Mouse (Mus musculus) hindbrain, embryonic 11.5 days (tissue): Measurements from ENCODE around the gene Tmem43. TPM values are rescaled to one million over a fixed set of nuclear protein-coding genes. Genes with fewer than 3 reads are reported as not detected.
A peak's percentile ranks its signal among the peaks of the same experiment; 100 is the strongest.

Source experiments
- ATAC-seq: fragments of 200-750 bp; cut with Nextera tagmentation; 2 replicates; pipeline ENCODE4 v1.8.0; 2017; ENCODE audit warnings: mild to moderate bottlenecking, moderate TSS enrichment, moderate library complexity; ENCODE audit not compliant: low FRiP score
- DNase-seq: peaks from one replicate; pipeline ENCODE4 v3.0.0-alpha.2; 2015; ENCODE audit warnings: low spot score
- H3K27ac ChIP-seq: fragments of 300-500 bp; sonication (generic); 2 replicates; pipeline ENCODE4 v1.5.1; 2014; ENCODE audit warnings: mild to moderate bottlenecking, low read depth, low read length
- H3K27me3 ChIP-seq: fragments of 300-500 bp; sonication (generic); 2 replicates; pipeline ENCODE4 v1.6.1; 2014; ENCODE audit warnings: mild to moderate bottlenecking, low read length, moderate library complexity, mixed read lengths; ENCODE audit not compliant: control insufficient read depth, insufficient read depth
- H3K36me3 ChIP-seq: fragments of 300-500 bp; sonication (generic); 2 replicates; pipeline ENCODE4 v1.6.1; 2014; ENCODE audit warnings: mild to moderate bottlenecking, low read length, moderate library complexity, mixed read lengths; ENCODE audit not compliant: control insufficient read depth, insufficient read depth
- H3K4me1 ChIP-seq: fragments of 300-500 bp; sonication (generic); replicated peaks from 2 replicates; pipeline ENCODE4 v1.6.1; 2014; ENCODE audit warnings: low read length, mixed read lengths; ENCODE audit not compliant: control insufficient read depth, insufficient read depth
- H3K4me2 ChIP-seq: fragments of 300-500 bp; sonication (generic); replicated peaks from 2 replicates; pipeline ENCODE4 v1.6.1; 2014; ENCODE audit warnings: mild to moderate bottlenecking, low read depth, low read length
- H3K4me3 ChIP-seq: fragments of 300-500 bp; sonication (generic); 2 replicates; pipeline ENCODE4 v1.5.1; 2014; ENCODE audit warnings: low read depth, low read length
- H3K9ac ChIP-seq: fragments of 300-500 bp; sonication (generic); 2 replicates; pipeline ENCODE4 v1.6.1; 2014; ENCODE audit warnings: low read depth, low read length
- H3K9me3 ChIP-seq: fragments of 300-500 bp; sonication (generic); 2 replicates; pipeline ENCODE4 v1.6.1; 2016; ENCODE audit warnings: low read length; ENCODE audit not compliant: control insufficient read depth
- WGBS: fragments of 180-500 bp; shearing (Covaris S2); extraction: QIAGEN DNeasy Blood & Tissue Kit; methylation state at CpG from one replicate; pipeline ENCODE4 v1.1.7; 2014; 5-methylcytosine and 5-hydroxymethylcytosine counted together
- polyA plus RNA-seq: library from polyadenylated mRNA; unstranded; fragments of >200 nt; fragmentation: Nextera tagmentation; extraction: Ambion mirVana; gene quantifications from 2 replicates; pipeline ENCODE4 v1.2.1, GENCODE M21; 2014

Tmem43 gene
- polyA plus RNA-seq, 1 experiment from 2014 or later: 53.1 TPM

DNA sequence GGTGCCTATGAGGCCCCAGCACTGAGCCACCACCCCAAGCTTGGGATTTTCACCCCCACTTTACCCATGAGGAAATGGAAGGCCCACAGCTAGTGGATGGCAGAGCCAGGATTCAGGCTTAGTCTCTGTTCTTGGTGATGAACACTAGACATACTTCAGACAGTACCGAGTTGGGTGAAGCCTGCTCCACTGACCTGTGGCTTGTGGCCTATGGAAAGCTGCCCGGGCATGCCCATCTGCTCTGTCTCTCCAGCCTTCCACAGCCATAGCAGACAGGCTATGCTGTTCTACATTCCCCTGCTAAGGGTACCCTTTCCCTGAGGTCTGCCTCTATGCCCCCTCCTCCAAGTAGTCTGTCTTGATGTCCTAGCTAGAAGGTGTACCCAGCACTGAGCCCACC lies 3.0 kb downstream of the Tmem43 start:
- peaks cover 17% of the 10 kb centered on the region; the same call in 1 of the 2 replicates for H3K36me3 ChIP-seq
- peaks cover 7% of the 10 kb centered on the region for H3K4me1 ChIP-seq
- WGBS: 94% methylated on average over 2 of the region's 2 CpGs
- no peak overlapping the region for H3K27ac ChIP-seq
- no peaks in the 10 kb centered on the region for H3K9me3 ChIP-seq
- H3K27me3 ChIP-seq: no peaks in the 10 kb centered on the region
- no peak overlapping the region for H3K4me2 ChIP-seq
- no peak overlapping the region for H3K4me3 ChIP-seq
- H3K9ac ChIP-seq: no peak overlapping the region
- DNase-seq: no peak
- ATAC-seq: no peak

DNA sequence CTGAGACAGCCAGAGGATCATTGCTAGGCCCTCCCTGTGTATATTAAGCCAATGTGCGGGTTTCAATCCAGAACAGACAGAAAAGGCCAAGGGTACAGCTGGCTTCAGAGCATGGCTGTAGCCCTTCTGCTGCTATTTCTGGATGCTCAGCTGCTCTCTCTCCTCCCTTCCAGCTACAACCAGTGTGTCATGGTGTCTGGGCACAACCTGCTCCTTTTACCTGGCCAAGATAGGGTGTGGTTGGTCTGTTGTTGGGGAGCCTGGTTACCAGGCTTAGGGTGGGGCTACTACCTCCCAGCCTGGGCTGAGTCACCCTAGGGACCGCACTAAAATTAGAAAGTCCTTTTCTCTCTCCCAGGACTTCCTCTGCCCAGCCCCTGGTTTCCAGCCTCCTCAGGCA lies 9.9 kb downstream of the Tmem43 start:
- no peak overlapping the region for H3K4me2 ChIP-seq
- DNase-seq: no peak
- H3K4me1 ChIP-seq: no peaks in the 10 kb centered on the region
- H3K36me3 ChIP-seq: peaks cover 24% of the 10 kb centered on the region
- no peaks in the 10 kb centered on the region for H3K9me3 ChIP-seq
- H3K9ac ChIP-seq: no peak overlapping the region
- 95% methylated on average over 2 of the region's 2 CpGs for WGBS
- no peak overlapping the region for H3K27ac ChIP-seq
- H3K27me3 ChIP-seq: no peaks in the 10 kb centered on the region
- ATAC-seq: no peak
- H3K4me3 ChIP-seq: no peak overlapping the region

DNA sequence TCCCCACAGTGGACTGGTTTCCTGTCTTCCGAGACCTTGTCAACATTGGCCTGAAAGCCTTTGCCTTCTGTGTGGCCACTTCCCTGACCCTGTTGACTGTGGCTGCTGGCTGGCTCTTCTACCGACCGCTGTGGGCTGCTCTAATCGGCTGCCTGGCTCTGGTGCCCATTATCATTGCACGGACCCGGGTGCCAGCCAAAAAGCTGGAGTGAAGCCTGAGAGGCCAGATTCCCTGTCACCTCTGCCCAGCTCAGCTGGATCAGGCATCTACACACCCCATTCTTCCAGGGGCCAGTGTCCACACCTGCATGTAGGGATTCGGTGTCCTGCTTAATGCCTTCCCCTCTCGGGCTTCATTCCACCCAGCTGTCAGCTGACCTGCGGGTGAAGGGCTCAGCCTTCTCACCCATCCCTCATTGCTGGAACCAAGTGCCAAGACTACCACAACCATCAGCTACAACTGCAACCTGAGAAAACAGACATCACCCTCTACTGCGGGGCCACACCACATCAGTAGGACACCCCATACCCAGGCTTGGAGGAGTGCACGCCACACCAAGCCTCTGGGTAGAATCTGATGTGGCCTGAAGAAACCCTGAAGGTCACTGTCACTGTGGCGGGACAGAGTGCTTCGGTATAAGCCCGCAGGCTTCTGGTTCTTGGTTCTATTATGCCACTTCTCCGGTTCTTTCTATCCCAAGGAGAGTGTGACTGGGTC lies 13.4 kb downstream of the Tmem43 start:
- H3K4me1 ChIP-seq: no peaks in the 10 kb centered on the region
- 93% methylated on average over 15 of the region's 15 CpGs for WGBS
- H3K4me3 ChIP-seq: no peak overlapping the region
- H3K27me3 ChIP-seq: no peaks in the 10 kb centered on the region
- peaks cover 15% of the 10 kb centered on the region; the same call in 1 of the 2 replicates for H3K36me3 ChIP-seq
- ATAC-seq (no peak), DNase-seq (no peak)
- no peak overlapping the region for H3K27ac ChIP-seq
- H3K9ac ChIP-seq: no peak overlapping the region
- H3K9me3 ChIP-seq: no peaks in the 10 kb centered on the region
- no peak overlapping the region for H3K4me2 ChIP-seq

DNA sequence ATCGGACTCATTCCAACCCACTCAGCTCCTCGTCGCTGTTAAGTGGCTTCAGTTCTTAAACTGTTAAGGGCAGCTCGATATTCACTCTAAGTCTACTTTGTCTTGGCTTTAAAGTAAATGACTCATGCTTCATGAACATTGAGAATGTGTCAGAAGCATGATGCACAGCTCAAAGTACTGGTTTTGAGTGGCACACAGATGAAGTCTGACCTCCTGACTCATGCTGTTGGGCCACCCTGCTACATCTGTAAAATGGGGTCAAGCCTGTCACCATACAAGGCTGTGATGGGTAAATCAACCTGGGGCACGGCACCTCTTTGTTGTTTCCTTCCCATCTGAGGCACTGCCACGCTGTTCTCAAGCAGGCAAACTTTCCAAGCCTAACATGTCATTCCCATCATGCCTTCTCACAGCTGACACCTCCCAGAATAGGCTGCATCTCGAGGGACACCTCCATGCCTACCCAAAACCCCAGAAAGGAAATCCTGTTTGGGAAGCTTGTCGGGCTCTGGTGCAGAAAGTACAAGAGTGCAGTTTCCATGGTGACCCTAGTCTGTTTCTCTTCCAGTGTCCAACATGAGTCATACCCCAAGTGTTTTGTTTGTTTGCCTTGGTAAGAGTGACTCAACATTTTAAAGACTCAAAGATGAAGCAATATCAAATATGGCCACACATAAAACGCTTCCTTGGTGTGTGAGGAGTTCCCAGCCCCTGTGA lies 15.2 kb downstream of the Tmem43 start:
- Histone ChIP-seq H3K27ac (no peak overlapping the region), H3K9ac (no peak overlapping the region), H3K36me3 (peaks cover 11% of the 10 kb centered on the region; the same call in 1 of the 2 replicates), H3K4me2 (no peak overlapping the region), H3K4me3 (no peak overlapping the region), H3K9me3 (no peaks in the 10 kb centered on the region), H3K27me3 (no peaks in the 10 kb centered on the region), H3K4me1 (no peaks in the 10 kb centered on the region)
- DNase-seq: peak; percentile 2
- no peak for ATAC-seq
- WGBS: 86% methylated on average over 9 of the region's 9 CpGs

DNA sequence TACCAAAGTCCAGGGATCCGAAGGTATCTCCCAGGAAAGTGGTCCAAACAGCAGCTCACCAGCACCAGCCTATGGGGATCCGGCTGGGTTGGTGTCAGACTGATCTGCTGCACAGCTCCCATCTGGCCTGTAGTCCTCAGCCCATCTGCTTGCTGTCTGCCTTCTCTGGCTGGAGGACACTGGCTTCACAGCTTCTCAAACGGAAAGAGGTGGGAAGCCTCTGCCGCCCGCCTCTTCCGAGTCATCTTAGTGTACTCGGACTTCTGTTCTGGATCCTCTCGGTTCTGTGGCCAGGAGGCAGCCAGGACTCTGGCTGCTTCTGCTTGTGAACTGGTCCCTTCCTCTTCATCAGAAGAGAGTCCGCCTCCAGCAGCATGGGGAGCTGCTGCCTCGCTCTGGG lies 16.4 kb downstream of the Tmem43 start:
- no peaks in the 10 kb centered on the region for H3K27me3 ChIP-seq
- H3K27ac ChIP-seq: no peak overlapping the region
- no peak overlapping the region for H3K9ac ChIP-seq
- 84% methylated on average over 10 of the region's 10 CpGs for WGBS
- ATAC-seq (no peak), DNase-seq (no peak)
- H3K4me3 ChIP-seq: no peak overlapping the region
- H3K4me1 ChIP-seq: no peaks in the 10 kb centered on the region
- H3K36me3 ChIP-seq: peaks cover 11% of the 10 kb centered on the region; the same call in 1 of the 2 replicates
- no peak overlapping the region for H3K4me2 ChIP-seq
- H3K9me3 ChIP-seq: no peaks in the 10 kb centered on the region

DNA sequence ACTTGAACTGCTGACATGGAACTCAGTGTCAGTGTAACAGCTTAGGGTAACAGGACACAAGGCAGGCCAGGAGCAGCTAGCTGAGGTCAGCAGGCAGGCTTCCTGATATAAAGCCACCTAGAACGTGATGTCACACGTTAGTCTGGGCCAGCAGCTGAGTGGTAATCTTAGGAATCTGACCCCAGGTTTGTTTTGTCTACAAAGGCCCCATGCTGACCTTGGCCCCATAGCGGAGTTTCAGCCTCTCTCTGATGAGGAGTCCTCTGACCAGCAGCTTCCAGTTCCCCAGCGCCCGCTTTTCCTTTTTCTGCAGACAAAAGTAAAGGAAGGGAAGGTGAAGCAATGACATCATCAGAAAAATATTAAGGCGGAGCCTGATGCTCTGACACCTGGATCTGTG lies 17.5 kb downstream of the Tmem43 start:
- DNase-seq: no peak
- Histone ChIP-seq H3K36me3 (peaks cover 10% of the 10 kb centered on the region; the same call in 1 of the 2 replicates), H3K9ac (no peak overlapping the region), H3K9me3 (no peaks in the 10 kb centered on the region), H3K4me3 (no peak overlapping the region), H3K27ac (no peak overlapping the region), H3K4me2 (no peak overlapping the region), H3K4me1 (no peaks in the 10 kb centered on the region), H3K27me3 (no peaks in the 10 kb centered on the region)
- ATAC-seq: no peak
- WGBS: 68% methylated on average over 6 of the region's 6 CpGs

DNA sequence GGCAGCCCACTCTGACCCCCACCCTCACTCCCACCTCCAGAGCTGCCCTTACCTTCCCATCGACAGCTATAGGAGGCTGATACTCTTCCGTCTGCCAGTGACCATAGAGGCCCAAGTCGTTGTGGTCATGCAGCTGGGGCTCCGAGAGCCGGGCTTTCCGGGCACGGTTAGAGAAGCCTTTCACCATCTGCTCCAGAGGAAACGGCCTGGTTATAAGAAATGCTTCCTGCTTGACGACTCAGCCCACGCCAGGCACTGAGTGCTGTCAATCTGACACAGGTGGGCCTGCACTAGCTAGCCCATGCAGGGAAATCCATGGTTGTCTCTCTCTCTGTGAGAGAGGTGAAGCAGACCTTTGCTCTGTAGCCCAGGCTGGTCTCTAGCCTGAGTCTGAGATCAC lies 19.6 kb downstream of the Tmem43 start:
- no peaks in the 10 kb centered on the region for H3K9me3 ChIP-seq
- no peak for ATAC-seq
- H3K27me3 ChIP-seq: no peaks in the 10 kb centered on the region
- no peak for DNase-seq
- H3K9ac ChIP-seq: no peak overlapping the region
- no peak overlapping the region for H3K4me2 ChIP-seq
- H3K36me3 ChIP-seq: peaks cover 7% of the 10 kb centered on the region; the same call in 1 of the 2 replicates
- 92% methylated on average over 10 of the region's 10 CpGs for WGBS
- H3K4me1 ChIP-seq: no peaks in the 10 kb centered on the region
- H3K27ac ChIP-seq: no peak overlapping the region
- no peak overlapping the region for H3K4me3 ChIP-seq

DNA sequence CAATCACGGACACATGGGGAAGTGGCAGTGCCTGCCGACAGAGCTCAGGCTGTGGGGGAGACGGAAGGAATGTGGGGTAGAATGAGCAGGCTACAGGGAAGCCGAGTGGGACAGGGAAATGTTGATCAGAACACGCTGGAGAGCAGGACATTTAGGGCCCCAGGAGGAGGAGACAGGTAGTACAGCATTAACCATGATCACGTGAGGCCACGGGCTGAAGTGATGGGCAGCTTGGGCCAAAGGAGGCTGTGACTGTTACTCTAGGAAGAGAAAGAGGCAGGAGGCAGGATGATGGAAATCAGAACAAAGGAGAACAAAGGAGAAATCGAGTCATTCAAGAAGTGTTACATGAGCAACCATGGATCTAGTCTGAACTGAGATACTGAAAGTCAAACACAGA lies 21.0 kb downstream of the Tmem43 start:
- H3K9ac ChIP-seq: no peak overlapping the region
- H3K9me3 ChIP-seq: no peaks in the 10 kb centered on the region
- DNase-seq (no peak), ATAC-seq (no peak)
- no peak overlapping the region for H3K4me2 ChIP-seq
- no peak overlapping the region for H3K4me3 ChIP-seq
- 87% methylated on average over 8 of the region's 8 CpGs for WGBS
- no peaks in the 10 kb centered on the region for H3K27me3 ChIP-seq
- no peak overlapping the region for H3K27ac ChIP-seq
- no peaks in the 10 kb centered on the region for H3K4me1 ChIP-seq
- H3K36me3 ChIP-seq: peaks cover 12% of the 10 kb centered on the region; the same call in 1 of the 2 replicates

DNA sequence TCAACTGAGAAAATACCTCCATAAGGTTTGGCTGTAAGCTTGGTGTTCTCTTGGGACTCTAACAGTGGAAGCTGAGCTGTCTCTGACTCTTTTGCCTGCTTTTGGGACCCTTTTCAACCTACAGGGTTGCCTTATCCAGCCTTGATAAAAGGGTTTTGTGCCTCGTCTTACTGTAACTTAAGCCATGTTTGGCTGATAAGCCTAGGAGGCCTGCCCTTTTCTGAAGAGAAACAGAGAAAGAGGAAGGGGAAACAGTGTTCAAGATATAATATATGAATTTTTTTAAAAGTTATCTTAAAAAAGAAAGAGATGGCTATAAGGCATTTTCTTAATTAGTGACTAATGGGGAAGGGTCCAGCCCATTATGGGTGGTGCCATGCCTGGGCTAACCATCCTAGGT lies 29.8 kb downstream of the Tmem43 start:
- H3K27ac ChIP-seq: no peak overlapping the region
- H3K36me3 ChIP-seq: peaks cover 19% of the 10 kb centered on the region
- H3K4me2 ChIP-seq: no peak overlapping the region
- no peaks in the 10 kb centered on the region for H3K4me1 ChIP-seq
- no peaks in the 10 kb centered on the region for H3K9me3 ChIP-seq
- WGBS: 94% methylated on average over 1 of the region's 1 CpGs
- ATAC-seq (no peak), DNase-seq (no peak)
- H3K4me3 ChIP-seq: no peak overlapping the region
- no peaks in the 10 kb centered on the region for H3K27me3 ChIP-seq
- H3K9ac ChIP-seq: no peak overlapping the region
